Mouse (Mus musculus) retina, embryonic 14.5 days (tissue): ENCODE results near the gene Spindoc.
A peak's percentile ranks its signal among the peaks of the same experiment; 100 is the strongest.

Experiments
- DNase-seq: peaks from one replicate; pipeline ENCODE4 v3.0.0-alpha.2; 2015; ENCODE audit warnings: low spot score

The Spindoc gene

GRCm38 (mm10) chr19:7382903-7383865, at the start of gene Spindoc:
Gene Spindoc, minus strand, starts transcription at chr19:7382994.
- DNase-seq = peak; percentile 98

DNA sequence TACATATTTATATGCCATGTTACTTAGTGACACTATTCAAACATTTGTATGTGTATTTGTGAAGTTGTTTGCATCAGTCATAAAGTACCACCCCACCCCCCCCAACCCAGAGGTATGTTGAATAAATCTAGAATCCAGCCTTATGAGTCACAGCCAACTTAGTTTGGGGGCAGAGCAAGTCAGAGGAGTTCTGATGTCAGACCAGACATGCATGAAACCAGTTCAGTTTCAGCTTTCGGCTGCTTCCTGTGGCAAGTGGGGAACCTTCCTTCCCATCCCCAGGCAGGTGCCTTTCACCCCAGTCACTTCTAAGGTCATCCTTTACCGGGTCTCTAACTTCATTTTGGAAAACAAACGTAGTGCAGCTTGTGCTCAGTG, 42.6 kb upstream of the Spindoc start:
- DNase-seq = no peak

GRCm38 (mm10) chr19:7424590-7425397, 42.0 kb upstream of the Spindoc start:
- DNase-seq = no peak

DNA sequence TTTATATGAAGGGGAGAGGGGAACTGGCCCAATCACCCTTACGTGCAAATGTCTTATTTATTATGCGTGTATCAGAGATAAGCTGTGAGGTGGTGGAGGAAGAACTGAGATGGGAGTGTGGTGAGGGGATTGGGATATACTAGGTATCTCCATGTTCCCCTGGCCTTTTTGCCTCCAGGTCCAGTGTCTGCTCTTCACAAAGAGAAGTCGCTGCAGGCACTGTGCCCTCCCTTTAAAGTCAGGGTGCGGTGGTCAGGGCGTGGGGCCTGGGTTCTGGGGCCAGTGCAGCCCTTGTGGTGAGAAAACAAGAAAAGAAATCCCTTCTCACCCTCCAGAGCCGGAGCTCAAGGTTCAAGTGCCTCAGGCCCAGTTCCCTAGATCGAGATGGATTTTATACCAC, 41.3 kb upstream of the Spindoc start:
- no peak for DNase-seq

- DNase-seq = peak; percentile 35
Observed at GRCm38 (mm10) chr19:7423656-7424030, 40.8 kb upstream of the Spindoc start.

- DNase-seq = peak; percentile 39
Observed at GRCm38 (mm10) chr19:7423028-7423655, 40.3 kb upstream of the Spindoc start.

DNA sequence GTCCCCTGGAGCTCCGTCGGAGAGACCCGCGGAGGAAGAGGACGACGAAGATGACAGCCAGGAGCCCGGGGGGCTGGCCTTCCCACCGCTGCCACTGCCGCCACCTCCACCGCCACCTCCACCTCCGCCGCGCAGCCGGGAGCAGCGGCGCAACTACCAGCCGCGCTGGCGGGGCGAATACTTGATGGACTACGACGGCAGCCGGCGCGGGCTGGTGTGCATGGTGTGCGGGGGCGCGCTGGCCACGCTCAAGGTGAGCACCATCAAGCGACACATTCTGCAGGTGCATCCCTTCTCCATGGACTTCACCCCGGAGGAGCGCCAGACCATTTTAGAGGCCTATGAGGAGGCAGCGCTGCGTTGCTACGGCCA, 39.8 kb upstream of the Spindoc start:
- no peak for DNase-seq

- peak; percentile 79 for DNase-seq
Observed at GRCm38 (mm10) chr19:7421602-7422591, 39.1 kb upstream of the Spindoc start.

GRCm38 (mm10) chr19:7420841-7421601, 38.2 kb upstream of the Spindoc start:
- no peak for DNase-seq

- no peak for DNase-seq
Observed at GRCm38 (mm10) chr19:7420108-7420507, 37.3 kb upstream of the Spindoc start.

- no peak for DNase-seq
Observed at GRCm38 (mm10) chr19:7419134-7419533, 36.3 kb upstream of the Spindoc start.

GRCm38 (mm10) chr19:7417911-7418849, 35.4 kb upstream of the Spindoc start:
- peak; percentile 92 for DNase-seq

DNA sequence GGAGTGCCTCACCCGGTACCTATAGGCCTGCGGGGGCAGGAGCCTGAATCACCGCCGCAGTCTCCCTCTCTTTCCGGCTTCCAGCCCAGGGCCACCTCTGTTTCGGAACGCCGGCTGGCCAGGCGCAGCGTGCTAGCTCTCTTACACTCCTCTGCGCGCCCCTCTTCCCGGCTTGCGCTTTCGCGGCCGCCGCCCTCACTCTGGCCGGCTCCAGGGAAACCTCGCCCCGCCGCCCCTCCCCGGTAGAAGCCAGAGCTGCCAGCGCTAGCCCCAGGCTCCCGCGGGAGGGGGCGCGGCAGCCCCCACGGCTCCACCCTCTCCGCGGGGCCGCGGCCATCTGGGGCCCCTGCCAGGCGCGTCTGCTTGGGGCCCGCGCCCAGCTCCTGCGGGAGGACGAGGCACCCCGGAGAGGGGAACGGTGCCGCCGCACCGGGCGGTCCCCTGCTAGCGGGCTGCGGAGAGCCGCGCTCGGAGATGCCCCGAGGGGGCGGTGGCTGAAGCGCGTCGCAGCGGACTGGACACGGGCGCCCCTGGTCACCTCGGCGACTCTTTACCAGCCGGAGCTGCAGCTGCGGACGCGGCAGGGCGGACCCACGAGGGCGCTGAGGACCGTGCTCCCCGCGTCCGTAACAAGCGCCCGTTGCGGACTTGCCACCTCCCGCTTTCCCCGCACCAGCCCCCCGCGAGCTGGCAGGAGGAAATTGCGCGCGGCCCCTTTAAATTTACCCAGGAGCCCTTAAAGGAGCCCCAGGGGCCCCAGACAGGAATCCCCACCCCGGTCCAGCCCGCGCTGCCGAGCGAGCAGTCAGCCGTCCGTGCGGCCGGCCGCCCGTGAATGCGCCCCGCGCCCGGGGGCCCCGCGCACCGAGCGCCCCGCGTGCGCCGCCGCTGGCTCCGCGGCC, 34.3 kb upstream of the Spindoc start, which contains the start of gene 2700081O15Rik:
2700081O15Rik (plus strand) TSS at position 792 of the 902 bp plus-strand sequence.
- DNase-seq = peak; percentile 87

DNA sequence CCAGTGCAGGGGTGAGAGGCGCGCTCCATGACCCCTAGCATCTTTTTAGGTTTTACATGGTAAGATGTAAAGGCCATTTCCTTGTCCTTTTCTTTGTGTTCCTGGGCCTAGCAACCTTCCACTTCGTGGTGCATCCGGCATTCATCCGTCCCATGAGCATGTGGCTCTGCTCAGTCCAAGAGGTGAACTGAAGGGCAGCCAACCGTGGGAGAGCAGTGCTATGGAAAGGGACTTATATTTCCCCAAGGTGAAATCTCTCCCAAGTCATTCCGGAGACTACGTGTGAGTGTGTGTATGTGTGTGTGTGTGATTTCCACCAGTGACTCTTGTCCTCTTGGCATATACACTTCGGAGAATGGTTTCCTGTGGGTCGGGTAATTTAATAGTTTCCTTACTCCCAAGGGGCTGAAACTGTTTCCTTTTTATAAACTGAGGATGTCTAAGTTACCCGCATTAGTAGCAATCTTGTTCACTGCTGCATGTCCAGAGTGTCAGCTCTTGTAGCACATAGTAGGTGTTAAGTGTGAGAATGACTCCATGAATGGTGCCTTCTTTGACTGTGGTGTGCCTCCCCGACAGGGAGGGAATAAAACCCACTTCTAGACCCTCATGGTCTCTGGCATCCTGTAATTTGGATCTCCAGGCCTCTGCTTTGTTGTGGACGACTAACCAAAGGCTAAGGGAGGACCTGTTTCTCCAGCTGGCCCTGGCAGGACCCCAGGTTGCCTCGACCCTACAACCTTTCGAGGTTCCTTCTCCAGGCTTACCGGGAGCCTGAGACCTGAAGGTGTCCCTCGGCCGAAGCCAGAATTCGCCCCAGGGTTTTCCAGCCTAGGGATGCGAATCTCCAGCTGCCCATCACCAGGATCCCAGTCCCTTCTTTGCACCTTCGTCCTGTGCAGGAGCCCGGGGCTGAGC, 33.4 kb upstream of the Spindoc start:
- no peak for DNase-seq

GRCm38 (mm10) chr19:7412361-7412760, 29.6 kb upstream of the Spindoc start:
- no peak for DNase-seq

DNA sequence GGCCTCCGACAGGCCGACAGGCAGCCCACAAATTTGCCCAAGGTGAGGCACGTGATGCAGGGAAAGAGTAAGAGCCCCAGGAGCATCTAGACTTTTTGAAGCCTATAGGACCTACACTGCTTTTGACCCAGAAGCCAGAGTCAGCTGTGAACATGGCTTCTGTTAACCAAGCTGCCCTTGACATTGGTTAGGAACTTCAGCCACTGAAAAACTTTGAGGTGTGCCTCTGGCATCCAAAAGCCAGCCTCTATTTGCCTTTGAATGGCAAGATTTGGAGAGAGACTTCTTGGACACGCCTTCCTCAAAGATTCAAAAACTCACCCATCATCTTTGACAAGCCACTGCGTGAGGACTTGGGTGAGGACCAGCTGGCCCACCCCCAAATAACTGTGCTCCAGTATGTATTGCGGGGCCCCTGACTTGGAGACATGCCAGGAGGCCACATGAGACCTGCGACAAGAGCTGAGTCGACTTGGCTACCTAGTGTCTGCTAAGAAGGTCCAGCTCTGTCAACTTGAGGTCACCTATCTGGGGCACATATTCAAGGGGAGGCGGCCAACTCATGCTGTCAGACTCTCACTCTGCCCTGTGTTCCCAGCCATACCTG, 21.9 kb upstream of the Spindoc start:
- DNase-seq = no peak

DNA sequence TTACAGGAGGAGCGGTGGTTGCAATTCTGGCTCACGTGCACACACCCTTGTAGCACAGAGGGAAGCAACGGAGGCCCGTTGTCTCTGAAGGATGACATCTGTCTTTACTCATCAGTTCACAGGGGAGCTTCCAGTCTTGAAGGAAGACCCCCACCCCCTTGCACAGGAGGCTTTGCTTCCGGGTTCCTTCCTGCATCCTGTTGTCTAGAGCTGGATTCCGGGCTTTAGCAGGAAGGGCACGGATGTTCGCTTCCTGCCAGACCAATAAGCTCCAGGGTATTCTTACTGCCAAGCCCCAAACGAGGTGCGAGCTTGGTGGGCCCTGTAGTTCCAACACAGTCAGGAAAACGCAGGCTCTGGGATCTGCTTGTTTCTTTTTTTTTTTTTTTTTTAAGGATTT, 17.8 kb upstream of the Spindoc start:
- DNase-seq = no peak
